Mouse (Mus musculus) kidney, postnatal 10 days (tissue): Measurements from ENCODE around the gene Upb1.

Source experiments
- DNase-seq: peaks from one replicate; pipeline ENCODE4 v3.0.0; 2021; ENCODE audit warnings: mixed read lengths

Gene Upb1

GRCm38 (mm10) chr10:75428049-75429003, 27.4 kb downstream of the Upb1 start:
- no peak for DNase-seq

GRCm38 (mm10) chr10:75429004-75429380, 28.1 kb downstream of the Upb1 start:
- DNase-seq: peak; percentile 66

- no peak for DNase-seq
These were observed 28.7 kb downstream of the Upb1 start for GRCm38 (mm10) chr10:75429522-75430146.

DNA sequence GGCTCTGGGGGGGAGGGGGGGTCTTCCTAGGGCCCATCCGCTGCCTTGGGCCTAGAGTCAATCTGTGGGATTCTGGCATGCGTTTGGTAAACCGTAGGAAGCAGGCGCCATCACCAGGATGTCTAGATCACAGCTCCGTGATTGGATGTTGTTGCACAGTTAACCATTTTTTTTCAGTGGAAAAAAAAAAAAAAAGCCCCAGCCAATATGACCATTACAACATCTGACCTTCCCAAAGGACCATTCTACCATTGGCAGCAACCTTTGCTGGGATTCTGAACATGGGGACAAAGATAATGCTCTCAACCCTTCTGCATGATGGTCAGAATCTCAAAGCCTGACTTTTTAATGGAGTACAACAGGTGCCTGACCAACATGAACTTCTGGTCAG, 29.2 kb downstream of the Upb1 start:
- DNase-seq: no peak

GRCm38 (mm10) chr10:75430633-75431032, 29.7 kb downstream of the Upb1 start:
- DNase-seq: no peak

- peak; percentile 91 for DNase-seq
These were observed 35.8 kb downstream of the Upb1 start for GRCm38 (mm10) chr10:75436604-75437217.

- DNase-seq: peak; percentile 3
These were observed 36.4 kb downstream of the Upb1 start for GRCm38 (mm10) chr10:75437284-75437683.

DNA sequence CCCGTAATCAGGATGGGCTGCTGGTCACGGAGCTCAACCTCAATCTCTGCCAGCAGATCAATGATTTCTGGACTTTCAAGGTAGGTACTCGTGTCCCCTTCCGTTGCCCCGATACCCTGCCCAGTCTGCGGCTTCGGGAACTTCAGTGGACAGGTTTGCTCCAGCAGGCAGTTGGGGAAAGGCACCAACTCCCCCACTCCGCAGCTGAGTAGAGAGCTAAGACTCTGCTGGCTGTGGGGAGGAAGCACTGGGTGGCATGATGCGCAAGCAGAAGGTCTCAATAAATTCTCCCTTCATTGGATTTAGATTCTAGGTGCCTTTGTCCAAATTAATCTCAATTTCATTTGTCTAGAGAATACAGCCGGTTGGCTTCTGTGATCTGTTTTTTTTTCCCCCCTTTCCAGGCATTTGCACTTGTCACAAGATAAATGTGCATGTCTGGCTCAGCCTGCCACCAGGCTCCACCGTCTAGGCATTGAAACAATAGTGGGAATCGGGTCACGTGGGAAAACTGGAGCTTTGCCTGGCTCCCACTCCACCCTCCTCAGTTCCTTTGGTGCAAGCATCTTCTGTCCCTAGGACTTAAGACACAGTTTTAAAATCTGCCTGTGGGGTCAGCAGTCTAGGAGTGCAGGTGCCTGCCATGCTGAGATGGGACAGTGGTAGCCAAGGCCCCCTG, 37.4 kb downstream of the Upb1 start:
- peak; percentile 82 for DNase-seq

DNA sequence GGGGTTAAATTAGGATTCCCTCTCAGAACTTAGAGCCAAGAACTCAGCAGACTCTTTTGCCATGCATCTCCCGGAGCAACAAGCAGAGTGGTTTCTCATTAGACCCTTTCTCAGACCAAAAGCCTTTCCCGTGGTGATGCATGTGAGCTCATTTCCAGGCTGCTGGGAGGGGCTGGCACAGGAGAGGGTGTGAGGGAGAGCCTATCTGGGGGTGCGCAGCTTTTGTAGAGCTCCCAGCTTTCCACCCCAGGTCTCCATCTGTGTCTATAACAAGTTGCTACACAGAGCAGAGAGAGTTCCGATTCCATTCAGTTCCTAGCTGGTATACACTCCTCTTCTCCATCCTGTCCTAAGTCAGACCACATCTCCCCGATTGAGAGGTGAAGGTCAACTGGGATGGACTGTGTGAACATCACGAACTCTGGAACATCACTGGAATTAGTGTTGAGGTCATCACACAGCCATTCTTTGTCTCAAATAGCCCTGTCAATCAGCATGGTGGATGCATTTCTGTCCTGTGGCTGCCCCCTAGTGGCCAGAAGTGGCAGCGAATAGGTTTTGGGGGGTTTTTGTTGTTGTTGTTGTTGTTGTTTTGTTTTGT, 38.4 kb downstream of the Upb1 start:
- peak; percentile 67 for DNase-seq

GRCm38 (mm10) chr10:75440756-75441155, 39.8 kb downstream of the Upb1 start:
- no peak for DNase-seq

DNA sequence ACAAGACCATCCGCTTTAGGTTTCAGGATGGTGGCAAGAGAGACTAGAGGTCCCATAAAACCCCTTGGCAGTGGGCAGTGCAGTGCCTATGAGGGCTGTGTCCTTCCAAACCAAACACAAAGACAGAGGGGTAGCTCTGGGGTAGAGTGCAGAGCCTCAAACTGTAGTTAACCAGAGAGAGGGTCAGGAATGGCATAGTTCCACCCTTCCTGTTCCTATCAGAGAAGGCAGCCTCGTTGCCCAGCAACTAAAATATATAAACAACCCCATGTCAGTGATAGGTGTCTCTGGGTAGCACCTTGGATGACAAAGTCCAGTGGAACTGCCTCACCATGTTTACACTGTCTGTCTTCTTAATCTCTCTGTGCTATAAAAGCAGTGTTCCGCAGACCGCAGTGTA, 40.9 kb downstream of the Upb1 start:
- DNase-seq: no peak

DNA sequence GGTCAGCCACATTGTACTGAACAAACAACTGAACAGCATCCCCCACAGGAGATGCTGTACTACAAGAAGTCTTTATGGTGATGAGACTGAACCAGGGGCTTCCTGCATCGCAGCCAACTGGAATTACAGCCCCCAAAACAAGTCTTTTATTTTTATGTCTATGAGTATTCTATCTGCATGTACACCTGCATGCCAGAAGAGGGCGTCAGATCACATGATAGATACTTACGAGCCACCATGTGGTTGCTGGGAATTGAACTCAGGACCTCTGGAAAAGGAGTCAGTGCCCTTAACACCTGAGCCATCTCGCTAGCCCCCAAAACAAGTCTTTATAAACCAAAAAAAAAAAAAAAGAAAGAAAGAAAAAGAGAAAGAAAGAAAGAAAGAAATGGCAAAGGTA, 42.1 kb downstream of the Upb1 start:
- DNase-seq: no peak

GRCm38 (mm10) chr10:75444111-75444826, 43.4 kb downstream of the Upb1 start:
- DNase-seq: peak; percentile 74

- DNase-seq: no peak
These were observed 44.1 kb downstream of the Upb1 start for GRCm38 (mm10) chr10:75445030-75445429.

GRCm38 (mm10) chr10:75446501-75447083, 45.7 kb downstream of the Upb1 start:
- peak; percentile 75 for DNase-seq

- DNase-seq: no peak
These were observed 46.6 kb downstream of the Upb1 start for GRCm38 (mm10) chr10:75447489-75447888.

GRCm38 (mm10) chr10:75448806-75449420, 48.0 kb downstream of the Upb1 start:
- DNase-seq: no peak

DNA sequence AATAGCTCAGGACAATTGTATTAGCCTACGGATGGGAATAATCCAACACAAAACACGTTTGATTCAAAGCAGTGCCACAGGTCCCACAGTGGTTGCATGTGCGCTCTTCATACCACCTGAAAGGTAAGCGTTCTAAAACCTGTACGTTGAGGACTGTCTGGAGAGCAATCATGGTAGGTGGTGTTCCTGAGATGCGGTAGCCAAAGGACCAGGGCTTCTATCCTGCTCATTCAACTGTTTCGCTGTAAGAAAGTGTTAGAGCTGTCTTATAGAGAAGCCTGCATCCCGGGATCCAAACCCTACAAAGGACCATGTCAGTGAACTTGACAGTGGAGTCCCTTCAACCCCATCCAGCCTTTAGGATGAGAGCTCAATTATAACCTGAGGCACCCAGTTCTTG, 49.4 kb downstream of the Upb1 start:
- DNase-seq: no peak

GRCm38 (mm10) chr10:75451036-75451786, 50.3 kb downstream of the Upb1 start:
- peak; percentile 90 for DNase-seq
